Mouse (Mus musculus) right cerebral cortex, postnatal 10 days (tissue): ENCODE results near the gene Tfap4.

ENCODE experiments used
- DNase-seq, 2 experiments: peaks; one replicate each; pipeline ENCODE4 v3.0.0; 2021; ENCODE audit warnings: low spot score in 2 of 2

The Tfap4 gene

DNA sequence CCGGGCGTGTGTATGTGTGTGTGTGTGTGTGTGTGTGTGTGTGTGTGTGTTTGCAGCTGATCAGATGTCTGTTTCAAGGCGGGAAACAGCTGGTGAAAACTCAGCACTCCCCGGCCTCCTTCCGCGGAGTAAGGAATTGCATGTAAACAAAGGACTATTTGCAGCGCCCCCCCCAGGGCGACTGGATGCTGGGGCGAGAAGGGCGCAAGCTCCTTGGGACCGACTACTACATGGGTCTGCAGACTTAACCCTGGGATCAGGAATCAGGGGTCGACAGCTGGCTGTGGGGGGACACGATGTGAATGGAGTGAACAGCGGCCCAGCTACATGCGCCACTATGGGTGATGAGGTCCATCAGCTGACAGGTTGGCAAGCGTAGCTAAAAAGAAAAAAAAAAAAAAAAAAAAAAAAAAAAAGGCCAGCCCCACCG is at the start of gene Tfap4:
TSS of gene Tfap4 (minus strand) at position 140 of the 430 bp plus-strand sequence.
- peak; percentile 89 to 94 for DNase-seq

- no peak for DNase-seq
These were observed 48.9 kb upstream of the Tfap4 start for GRCm38 (mm10) chr16:4608532-4609059.

DNA sequence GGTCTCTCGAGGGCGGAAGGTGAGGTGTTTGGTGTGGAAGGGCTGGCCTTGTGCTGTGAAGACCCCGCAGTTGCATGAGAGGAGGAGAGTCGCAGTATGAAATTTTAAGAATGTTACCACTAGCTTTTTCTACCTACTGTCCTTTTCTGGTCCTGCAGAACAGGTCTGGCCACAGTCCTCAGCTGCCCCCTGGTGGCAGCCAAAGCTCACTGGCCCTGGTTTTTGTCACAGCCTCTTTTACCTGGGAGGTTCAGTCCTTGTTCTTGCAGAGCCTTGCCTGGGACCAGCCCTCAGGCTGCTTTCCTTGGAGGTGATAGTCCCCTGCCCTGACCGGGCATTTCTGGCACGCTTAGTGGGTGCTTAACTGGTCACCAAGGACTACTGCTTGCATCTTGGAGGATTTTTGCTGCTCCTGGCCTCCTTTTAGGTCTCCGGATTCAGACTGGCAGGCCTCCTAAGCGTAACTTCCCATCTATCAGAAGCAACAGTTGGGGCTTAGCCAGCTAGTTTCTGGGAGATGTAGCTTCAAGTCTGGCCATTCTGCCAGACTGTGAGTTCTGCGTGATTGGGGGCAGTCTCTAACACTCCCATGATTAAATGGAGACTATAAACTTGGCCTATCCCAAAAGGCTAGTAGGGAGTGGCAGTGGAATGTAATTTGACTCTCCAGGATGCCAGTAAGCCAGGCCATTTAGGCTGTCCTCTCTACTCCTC is 48.3 kb upstream of the Tfap4 start:
- peak; percentile 79 to 85 for DNase-seq

- DNase-seq, result peak; percentile 71 to 73
These were observed 46.9 kb upstream of the Tfap4 start for GRCm38 (mm10) chr16:4606431-4607084.

DNA sequence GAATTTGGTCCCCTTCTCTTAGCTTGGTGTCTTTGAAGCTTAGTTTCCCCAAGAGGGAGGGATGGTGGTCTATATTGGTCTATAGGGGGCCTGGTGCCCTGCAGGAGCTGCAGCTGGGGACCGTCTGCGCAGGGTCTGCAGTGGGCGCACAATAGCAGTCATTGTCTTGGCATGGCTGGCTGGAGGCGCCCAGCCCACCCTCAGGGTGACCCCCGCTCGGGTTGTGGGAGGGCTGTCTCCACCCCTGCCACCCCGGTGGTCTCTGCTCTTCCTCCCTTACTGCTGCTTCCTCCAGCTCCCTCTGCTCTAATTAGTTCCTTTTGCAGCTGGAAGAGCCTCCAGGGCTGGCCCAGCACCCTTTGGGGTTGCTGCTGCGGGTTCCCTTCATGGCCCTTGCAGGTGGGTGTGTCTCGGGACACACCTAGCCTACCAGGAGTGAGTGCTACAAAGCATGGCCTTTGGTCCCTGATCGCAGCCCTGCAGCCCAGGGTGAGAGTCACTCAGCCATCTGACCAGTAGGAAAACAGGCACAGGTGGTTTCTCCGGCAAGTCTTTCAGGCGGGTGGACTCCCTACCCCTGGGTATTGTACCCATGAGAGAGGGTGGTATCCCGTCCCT is 46.0 kb upstream of the Tfap4 start:
- no peak for DNase-seq

DNA sequence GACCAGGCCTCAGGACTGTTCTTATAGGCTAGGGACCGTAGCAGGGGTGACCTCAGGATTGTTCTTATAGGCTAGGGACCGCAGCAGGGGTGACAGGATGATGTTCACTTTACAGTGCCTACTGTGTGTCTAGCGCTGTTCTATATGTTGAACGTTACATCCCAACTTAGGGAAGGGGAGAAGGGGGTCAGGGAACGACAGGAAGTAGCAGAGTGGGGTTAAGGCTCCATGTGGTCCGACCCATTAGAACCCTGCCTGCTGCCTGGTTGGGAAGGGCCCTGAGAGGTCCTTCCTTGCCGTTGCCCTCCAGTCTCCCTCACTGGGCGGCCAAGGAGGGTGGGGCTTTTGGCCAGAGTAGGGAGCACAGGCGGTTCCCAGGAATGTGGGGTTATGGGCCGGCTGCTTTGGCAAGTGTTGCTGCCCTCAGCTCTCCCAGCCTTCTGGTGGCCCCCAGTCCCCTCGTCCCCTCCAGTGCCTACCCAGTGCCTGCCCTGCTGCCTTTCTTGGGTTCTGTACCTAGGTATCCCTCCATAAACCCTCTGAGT is 44.7 kb upstream of the Tfap4 start:
- DNase-seq, result no peak

- DNase-seq, result no peak
These were observed 43.8 kb upstream of the Tfap4 start for GRCm38 (mm10) chr16:4603453-4603837.

DNA sequence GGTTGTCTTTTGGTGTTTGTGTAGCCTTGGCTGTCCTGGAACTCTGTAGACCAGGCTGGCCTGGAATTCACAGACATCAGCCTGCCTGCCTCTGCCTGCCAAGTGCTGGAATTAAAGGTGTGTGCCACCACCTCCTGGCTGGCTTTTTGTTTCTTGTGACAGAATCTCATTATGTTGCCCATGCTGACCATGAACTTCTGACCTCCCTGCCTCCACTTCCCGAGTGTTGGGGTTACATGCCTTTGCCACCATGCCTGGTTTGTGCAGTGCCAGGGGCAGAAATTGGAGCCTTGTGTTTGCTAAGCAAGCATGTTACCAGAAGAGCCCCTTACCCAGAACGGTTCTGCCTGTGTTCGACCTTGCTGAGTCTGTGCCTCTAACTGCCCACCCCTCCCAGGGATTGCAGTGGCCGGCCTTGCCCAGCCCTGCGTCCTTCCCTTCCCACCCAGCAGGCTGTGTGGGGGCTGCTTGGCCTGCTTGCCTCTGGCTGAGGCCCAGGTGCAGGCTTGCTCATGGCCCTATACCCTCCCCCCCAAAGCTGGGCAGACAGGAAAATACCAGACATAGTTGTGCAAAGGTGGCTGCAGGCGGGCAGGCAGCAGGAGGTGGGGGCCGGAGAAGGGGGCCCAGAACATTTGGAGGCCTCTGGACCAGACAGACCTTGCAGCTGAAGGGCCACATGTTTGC is 43.3 kb upstream of the Tfap4 start:
- peak in 1 of 2 experiments; percentile 22 for DNase-seq

GRCm38 (mm10) chr16:4602189-4602588 is 42.5 kb upstream of the Tfap4 start:
- DNase-seq, result peak in 1 of 2 experiments; percentile 26

GRCm38 (mm10) chr16:4600701-4601310 is 41.2 kb upstream of the Tfap4 start:
- peak in 1 of 2 experiments; percentile 22 for DNase-seq

GRCm38 (mm10) chr16:4599616-4600015 is 40.0 kb upstream of the Tfap4 start:
- DNase-seq, result peak in 1 of 2 experiments; percentile 28

DNA sequence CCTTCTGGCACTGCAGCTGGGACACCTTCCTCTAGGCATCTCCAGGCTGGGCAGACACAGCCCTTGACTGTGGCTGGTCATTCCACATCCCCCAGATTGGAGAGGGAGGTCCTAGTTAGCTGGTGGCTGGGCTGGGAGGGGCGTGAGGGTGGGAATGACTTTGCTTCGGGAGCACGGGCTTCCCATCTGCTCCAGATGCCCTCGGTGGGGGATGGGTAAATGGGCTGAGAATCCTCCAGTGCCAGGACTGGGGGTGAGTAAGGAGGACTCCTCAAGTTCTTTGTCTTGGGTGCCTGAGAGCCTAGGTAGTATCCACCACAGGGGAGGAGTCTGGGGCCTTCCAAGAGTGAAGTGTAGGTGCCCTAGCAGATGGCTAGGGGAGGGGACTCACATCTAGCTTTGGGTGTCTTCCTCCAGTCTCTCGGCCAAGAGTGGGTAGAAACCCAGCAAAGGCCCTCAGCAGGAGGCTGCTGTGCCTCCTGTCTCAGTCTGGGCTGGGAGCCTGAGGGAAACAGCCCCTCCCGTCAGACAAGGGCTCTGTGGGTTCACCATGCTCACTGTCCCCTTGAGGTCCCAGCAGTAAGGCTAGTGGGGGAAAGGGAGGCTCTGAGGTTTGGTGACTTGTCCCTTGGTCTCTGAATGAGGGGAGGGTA is 39.4 kb upstream of the Tfap4 start:
- DNase-seq, result no peak

- DNase-seq, result no peak
These were observed 38.4 kb upstream of the Tfap4 start for GRCm38 (mm10) chr16:4598041-4598440.

- no peak for DNase-seq
These were observed 37.6 kb upstream of the Tfap4 start for GRCm38 (mm10) chr16:4597296-4597695.

- no peak for DNase-seq
These were observed 37.2 kb upstream of the Tfap4 start for GRCm38 (mm10) chr16:4596836-4597235.

DNA sequence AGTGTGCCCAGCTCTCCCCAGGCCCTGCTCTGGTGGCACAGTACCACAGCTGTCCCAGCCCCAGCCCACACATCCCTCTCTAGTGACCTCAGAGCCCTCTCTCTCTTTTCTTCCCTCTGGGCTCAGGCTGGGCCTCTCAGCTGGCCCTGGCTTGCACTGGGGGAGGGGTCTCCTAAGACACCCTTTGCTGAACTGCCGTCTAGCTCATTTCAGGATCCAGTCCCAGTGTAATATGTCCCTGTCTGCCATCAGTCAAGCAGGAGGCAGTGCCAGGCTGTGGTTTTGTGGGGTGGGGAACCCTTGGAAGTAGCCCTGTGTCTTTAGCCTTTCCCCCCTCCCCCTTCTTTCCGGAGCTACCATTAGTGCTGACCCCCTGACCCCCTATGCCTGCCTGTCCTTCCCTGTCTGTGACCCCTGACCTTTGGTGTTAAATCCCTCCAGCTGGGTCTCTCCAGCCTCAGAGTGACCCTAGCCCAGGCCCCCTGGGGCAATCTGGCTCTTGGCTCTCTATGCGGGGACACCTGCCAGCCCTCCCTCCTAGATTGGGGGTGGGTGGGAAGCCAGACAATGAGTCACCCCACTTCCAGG is 36.6 kb upstream of the Tfap4 start:
- no peak for DNase-seq

GRCm38 (mm10) chr16:4595527-4595963 is 35.9 kb upstream of the Tfap4 start:
- peak; percentile 63 for DNase-seq

DNA sequence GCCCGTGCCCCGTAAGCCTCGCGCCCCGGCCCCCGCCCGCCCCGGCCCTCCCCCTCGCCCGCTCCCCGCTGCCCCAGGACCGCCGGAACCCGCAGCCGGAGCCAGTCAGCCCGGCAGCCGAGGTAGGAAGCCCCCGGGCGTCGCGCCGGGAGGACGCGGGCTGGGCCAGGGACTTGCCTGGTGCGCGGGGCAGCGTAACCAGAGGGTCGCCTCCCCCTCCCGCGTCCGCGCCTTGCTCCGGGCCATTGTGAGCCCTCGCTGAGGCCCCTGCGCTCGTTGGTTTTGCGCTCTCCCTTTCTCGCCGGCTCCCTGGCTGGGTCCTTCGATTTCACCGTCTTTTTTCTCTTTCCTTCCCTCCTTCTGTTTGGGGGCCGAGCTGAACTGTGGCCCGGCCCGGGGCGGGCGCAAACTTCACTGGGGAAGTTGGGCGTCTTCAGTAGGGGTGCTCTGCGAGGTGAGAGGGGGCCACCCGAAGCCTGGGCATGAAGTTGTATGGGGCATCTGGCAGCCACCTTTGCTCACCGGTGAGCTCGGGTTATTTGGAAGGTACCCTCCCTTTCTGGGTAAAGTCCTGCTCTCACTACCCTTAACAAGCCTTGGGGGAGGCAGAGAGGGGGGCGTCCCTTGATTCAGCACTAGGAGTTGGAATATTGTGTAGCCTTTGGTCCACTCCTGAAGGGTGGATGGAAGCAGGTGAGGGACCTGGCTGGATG is 35.3 kb upstream of the Tfap4 start:
- peak; percentile 54 to 56 for DNase-seq

GRCm38 (mm10) chr16:4593971-4594813 is 34.5 kb upstream of the Tfap4 start, which contains the start of gene Glis2:
TSS of gene Glis2 (plus strand) at chr16:4594713.
- DNase-seq, result peak; percentile 70 to 74
